Mouse (Mus musculus): ENCODE measurements around the gene Aldh3b1. TPM values are rescaled to one million over a fixed set of nuclear protein-coding genes. Genes with fewer than 3 reads are reported as not detected.
A peak's percentile ranks its signal among the peaks of the same experiment; 100 is the strongest.

The Aldh3b1 gene
- polyA plus RNA-seq, 1 experiment from 2014 or later = 1.1 TPM

DNA sequence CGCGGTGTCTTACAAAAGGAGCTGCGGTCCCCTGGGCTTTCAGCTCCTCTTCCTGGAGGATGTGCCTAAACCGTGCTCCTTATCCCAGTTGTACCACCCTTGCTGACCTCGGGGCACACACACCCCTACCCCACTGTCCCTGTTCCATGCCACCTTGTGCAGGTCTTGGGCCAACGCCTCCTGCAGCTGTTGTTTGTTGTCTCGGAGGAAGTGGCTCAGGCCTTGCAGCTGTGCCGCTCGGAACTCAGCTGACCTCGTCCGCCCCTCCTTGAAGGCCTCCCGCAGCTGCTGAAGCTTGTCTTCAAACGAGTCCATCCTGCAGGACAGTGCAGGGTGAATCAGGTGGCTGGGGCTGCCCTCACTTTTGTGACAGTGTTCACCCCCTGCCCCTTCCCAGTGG, 6.0 kb downstream of the Aldh3b1 start:
- Histone ChIP-seq H3K27me3 (no peaks in the 10 kb centered on the region), H3K9ac (no peak overlapping the region), H3K4me1 (no peaks in the 10 kb centered on the region), H3K4me3 (no peak overlapping the region), H3K4me2 (no peak overlapping the region), H3K27ac (no peak overlapping the region), H3K36me3 (ENCODE audit: poor library complexity, severe bottlenecking) (no peaks in the 10 kb centered on the region), H3K9me3 (replicated peaks) (no peaks in the 10 kb centered on the region)
- ATAC-seq = no peak
- WGBS = 67% methylated on average over 13 of the region's 13 CpGs

- no peaks in the 10 kb centered on the region for H3K9me3 ChIP-seq (replicated peaks)
- no peaks in the 10 kb centered on the region for H3K4me1 ChIP-seq
- H3K4me2 ChIP-seq = no peak overlapping the region
- no peak overlapping the region for H3K27ac ChIP-seq
- no peaks in the 10 kb centered on the region for H3K27me3 ChIP-seq
- 52% methylated on average over 10 of the region's 10 CpGs for WGBS
- no peaks in the 10 kb centered on the region for H3K36me3 ChIP-seq (ENCODE audit: poor library complexity, severe bottlenecking)
- ATAC-seq = no peak
- no peak overlapping the region for H3K4me3 ChIP-seq
- H3K9ac ChIP-seq = no peak overlapping the region
Observed at GRCm38 (mm10) chr19:3922661-3923371, 6.8 kb downstream of the Aldh3b1 start.

- Histone ChIP-seq H3K27ac (no peak overlapping the region), H3K27me3 (no peaks in the 10 kb centered on the region)
Observed at GRCm38 (mm10) chr19:3919928-3920327, 9.7 kb downstream of the Aldh3b1 start.

GRCm38 (mm10) chr19:3916727-3917126, 12.9 kb downstream of the Aldh3b1 start:
- no peak overlapping the region for H3K4me3 ChIP-seq
- peaks cover 14% of the 10 kb centered on the region for H3K4me1 ChIP-seq
- no peaks in the 10 kb centered on the region for H3K36me3 ChIP-seq (ENCODE audit: poor library complexity, severe bottlenecking)
- H3K27ac ChIP-seq = no peak overlapping the region
- no peaks in the 10 kb centered on the region for H3K9me3 ChIP-seq (replicated peaks)
- WGBS = 81% methylated on average over 11 of the region's 11 CpGs
- no peaks in the 10 kb centered on the region for H3K27me3 ChIP-seq
- no peak overlapping the region for H3K9ac ChIP-seq
- no peak for ATAC-seq
- no peak overlapping the region for H3K4me2 ChIP-seq

More at GRCm38 (mm10) chr19:3919928-3920327, 9.7 kb downstream of the Aldh3b1 start:
- Histone ChIP-seq H3K9ac (no peak overlapping the region), H3K36me3 (ENCODE audit: poor library complexity, severe bottlenecking) (no peaks in the 10 kb centered on the region), H3K4me2 (no peak overlapping the region), H3K9me3 (replicated peaks) (no peaks in the 10 kb centered on the region), H3K4me3 (no peak overlapping the region), H3K4me1 (no peaks in the 10 kb centered on the region)
- ATAC-seq = no peak

- no peak overlapping the region for H3K4me3 ChIP-seq
- no peak for ATAC-seq
- H3K36me3 ChIP-seq (ENCODE audit: poor library complexity, severe bottlenecking) = peaks cover 18% of the 10 kb centered on the region
- H3K27me3 ChIP-seq = no peaks in the 10 kb centered on the region
- H3K9ac ChIP-seq = no peak overlapping the region
- no peaks in the 10 kb centered on the region for H3K9me3 ChIP-seq (replicated peaks)
- no peak overlapping the region for H3K4me2 ChIP-seq
- peaks cover 19% of the 10 kb centered on the region for H3K4me1 ChIP-seq
- H3K27ac ChIP-seq = no peak overlapping the region
- 95% methylated on average over 5 of the region's 5 CpGs for WGBS
Observed at GRCm38 (mm10) chr19:3914535-3914934, 15.1 kb downstream of the Aldh3b1 start.

- peak overlapping the region; percentile 68 for H3K9ac ChIP-seq
- WGBS = 90% methylated on average over 8 of the region's 8 CpGs
- H3K27me3 ChIP-seq = no peaks in the 10 kb centered on the region
- peaks cover 26% of the 10 kb centered on the region for H3K36me3 ChIP-seq (ENCODE audit: poor library complexity, severe bottlenecking)
- no peak for ATAC-seq
- peak overlapping the region; percentile 59 for H3K4me3 ChIP-seq
- peaks cover 19% of the 10 kb centered on the region for H3K4me1 ChIP-seq
- no peaks in the 10 kb centered on the region for H3K9me3 ChIP-seq (replicated peaks)
- H3K4me2 ChIP-seq = peak overlapping the region; percentile 75
- H3K27ac ChIP-seq = no peak overlapping the region
Observed at GRCm38 (mm10) chr19:3913692-3914091, 15.9 kb downstream of the Aldh3b1 start.

DNA sequence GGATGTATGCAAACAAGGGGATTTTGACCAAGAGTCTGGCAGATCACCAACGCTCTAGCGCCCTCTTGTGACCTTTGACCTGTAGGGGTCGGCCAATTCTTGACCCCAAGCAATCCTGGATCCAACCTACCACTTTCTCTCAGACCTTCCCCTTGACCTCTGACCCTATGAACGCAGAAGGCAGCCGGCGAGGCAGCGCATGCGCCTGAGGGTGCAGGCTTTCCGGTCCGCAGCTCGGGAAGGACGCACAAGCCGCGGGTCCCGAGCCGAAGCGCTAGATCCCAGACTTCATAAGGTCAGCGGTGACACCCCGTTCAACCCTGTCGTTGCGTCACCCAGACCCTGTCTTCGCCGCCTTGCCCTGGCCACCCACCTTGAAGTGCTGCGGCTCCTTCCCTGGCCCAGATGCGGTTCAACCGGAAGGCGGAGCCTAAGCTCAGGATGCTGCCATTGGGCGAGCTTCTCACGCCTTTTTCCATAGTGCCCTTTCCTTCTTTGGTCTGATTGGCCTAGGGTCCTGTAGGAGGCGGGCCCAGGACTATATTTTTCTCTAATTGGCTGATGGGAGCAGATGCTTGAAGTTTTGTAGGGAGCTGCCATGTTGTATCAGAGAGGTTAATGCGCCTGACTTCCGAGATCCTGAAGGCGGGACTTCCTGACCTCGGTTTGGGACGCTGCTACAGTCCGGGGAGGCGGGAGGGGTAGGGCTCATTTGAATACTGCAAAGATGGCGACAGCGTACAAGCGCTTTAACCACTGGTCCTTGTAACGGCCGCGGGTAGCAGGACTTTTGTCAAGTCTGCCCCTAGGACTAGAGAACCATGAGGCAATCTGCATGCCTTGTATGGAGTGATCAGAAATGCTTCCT, 17.0 kb downstream of the Aldh3b1 start, which contains the start of gene Ndufs8:
Ndufs8 (minus strand) TSS at position 438 of the 868 bp plus-strand sequence.
- ATAC-seq = peak; percentile 99
- H3K36me3 ChIP-seq (ENCODE audit: poor library complexity, severe bottlenecking) = peaks cover 37% of the 10 kb centered on the region
- H3K9ac ChIP-seq = peak within 1 kb of the TSS; percentile 68
- peaks cover 19% of the 10 kb centered on the region for H3K4me1 ChIP-seq
- under 1% methylated on average over 43 of the region's 43 CpGs for WGBS
- peak within 1 kb of the TSS; percentile 75 for H3K4me2 ChIP-seq
- peak within 1 kb of the TSS; percentile 48; the same call in 1 of the 2 replicates for H3K27ac ChIP-seq
- H3K4me3 ChIP-seq = peak within 1 kb of the TSS; percentile 59
- no peaks in the 10 kb centered on the region for H3K27me3 ChIP-seq
- H3K9me3 ChIP-seq (replicated peaks) = no peaks in the 10 kb centered on the region

GRCm38 (mm10) chr19:3910206-3910605, 19.4 kb downstream of the Aldh3b1 start:
- ATAC-seq = no peak
- WGBS = 88% methylated on average over 5 of the region's 5 CpGs
- Histone ChIP-seq H3K4me3 (no peak overlapping the region), H3K27ac (no peak overlapping the region), H3K9me3 (replicated peaks) (no peaks in the 10 kb centered on the region), H3K4me1 (peaks cover 35% of the 10 kb centered on the region), H3K36me3 (ENCODE audit: poor library complexity, severe bottlenecking) (peaks cover 37% of the 10 kb centered on the region), H3K4me2 (no peak overlapping the region), H3K9ac (no peak overlapping the region), H3K27me3 (no peaks in the 10 kb centered on the region)

DNA sequence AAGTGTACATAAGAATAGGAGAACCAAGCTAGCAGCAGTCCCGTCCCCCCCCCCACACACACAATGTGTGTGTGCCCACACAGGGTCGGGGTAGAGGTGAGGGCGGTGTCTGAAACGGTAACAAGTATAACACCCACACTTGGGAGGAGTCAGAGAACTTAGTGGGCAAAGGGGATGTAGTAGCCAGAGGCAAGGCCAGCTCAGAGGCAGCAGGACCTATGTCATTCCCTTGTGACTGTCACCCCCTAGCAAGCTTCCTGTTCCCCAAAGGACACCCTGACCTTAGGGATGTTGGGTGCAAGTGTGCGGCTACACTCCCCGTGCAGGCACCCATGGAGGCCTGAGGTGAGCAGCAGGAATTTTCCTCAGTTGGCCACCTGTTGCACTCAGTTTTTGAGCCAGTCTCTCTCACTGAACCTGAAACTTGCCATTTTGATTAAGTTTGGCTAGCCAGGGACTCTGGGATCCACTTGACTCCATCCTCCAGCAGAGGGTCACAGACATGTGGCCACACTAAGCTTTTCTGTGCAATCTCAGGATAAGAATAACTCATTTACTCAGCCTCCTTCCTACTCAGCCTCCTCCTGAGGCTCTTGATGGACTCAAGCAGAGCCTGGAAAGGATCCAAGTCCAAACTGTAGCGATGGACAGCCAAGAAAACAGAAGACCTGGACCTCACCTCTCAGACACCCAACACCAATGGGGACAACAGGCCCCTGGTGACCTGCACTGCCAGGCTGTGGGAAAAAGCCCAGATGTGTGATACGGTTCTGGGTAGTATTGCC, 21.5 kb downstream of the Aldh3b1 start:
- H3K4me1 ChIP-seq = peaks cover 26% of the 10 kb centered on the region
- H3K4me3 ChIP-seq = no peak overlapping the region
- WGBS = 86% methylated on average over 8 of the region's 8 CpGs
- H3K4me2 ChIP-seq = peak overlapping the region; percentile 69; the same call in 1 of the 2 replicates
- no peaks in the 10 kb centered on the region for H3K27me3 ChIP-seq
- no peaks in the 10 kb centered on the region for H3K9me3 ChIP-seq (replicated peaks)
- H3K9ac ChIP-seq = no peak overlapping the region
- no peak for ATAC-seq
- peaks cover 37% of the 10 kb centered on the region for H3K36me3 ChIP-seq (ENCODE audit: poor library complexity, severe bottlenecking)
- H3K27ac ChIP-seq = no peak overlapping the region

DNA sequence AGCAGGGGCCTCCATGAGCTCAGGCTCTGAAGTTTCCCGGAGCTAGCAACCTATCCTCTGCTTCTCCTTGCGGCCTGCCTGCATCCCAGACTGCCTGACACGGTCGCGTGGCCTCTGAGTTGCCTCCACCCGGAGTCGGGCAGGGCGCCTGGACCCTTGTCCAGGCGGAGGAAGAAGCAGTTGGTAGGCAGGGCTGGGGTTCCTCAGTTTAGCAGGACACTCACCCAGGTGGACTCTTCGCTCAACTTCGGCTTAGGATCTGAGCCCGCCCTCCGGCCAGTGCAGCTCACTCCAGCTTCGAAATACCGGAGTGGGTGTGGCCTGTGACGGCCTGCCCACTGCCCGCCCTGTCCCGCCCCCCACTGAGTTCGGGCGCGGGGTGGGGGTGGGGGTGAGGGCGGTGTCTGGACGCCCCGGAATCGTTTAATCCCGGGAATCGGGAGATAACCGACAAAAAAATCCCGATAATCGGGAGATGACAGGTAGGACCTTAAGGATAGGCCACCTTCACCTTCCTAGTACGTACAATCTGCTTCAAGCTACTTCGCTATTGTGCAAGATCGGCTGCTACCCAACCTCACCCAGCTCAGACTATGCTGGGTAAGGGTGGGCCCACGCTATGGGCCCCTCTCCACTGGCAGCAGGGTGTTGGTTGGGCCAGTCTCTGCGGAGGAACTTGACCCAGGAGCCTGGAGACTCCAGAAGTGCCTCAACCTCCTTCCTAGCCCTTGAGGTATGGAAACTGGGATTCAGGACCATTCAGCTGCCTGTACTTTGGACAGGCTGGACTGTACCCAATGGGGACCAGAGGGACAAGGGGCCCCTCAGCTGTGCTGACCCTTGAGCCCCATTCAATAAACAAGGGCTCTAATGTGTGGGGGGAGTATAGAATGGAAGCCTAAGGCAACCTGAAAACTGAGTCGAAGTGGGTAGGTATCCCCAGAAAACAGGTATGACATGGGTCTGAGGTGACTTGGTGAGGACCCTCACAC, 22.5 kb downstream of the Aldh3b1 start, which contains the start of gene Tcirg1:
Tcirg1 (minus strand) TSS at position 339 of the 992 bp plus-strand sequence.
- Histone ChIP-seq H3K4me1 (peaks cover 24% of the 10 kb centered on the region), H3K4me3 (peak within 1 kb of the TSS; percentile 44), H3K27ac (no peak within 1 kb of the TSS), H3K9me3 (replicated peaks) (no peaks in the 10 kb centered on the region), H3K36me3 (ENCODE audit: poor library complexity, severe bottlenecking) (peaks cover 40% of the 10 kb centered on the region), H3K9ac (peak within 1 kb of the TSS; percentile 63), H3K27me3 (no peaks in the 10 kb centered on the region), H3K4me2 (peak within 1 kb of the TSS; percentile 69)
- ATAC-seq = peak; percentile 59; the same call in 1 of the 2 replicates
- 4% methylated on average over 36 of the region's 36 CpGs for WGBS

DNA sequence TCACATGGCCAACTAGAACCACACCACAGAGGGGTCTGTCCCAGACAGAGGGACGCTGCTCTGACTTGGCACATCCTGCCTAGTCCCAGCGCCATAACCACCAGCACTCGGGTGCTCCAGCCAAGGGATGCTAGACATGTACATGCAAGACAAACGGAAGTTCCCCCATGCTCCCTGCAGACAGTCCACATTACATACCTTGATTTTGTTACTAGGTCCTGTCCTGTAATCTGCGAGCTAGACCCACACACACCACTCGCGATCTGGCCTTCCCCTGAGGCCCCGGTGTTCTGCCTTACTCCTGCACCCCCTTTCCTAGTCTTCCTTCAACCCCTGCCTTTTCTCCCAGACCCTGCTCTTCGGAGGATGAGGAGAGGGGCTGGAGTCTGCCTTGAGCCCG, 23.3 kb downstream of the Aldh3b1 start:
- ATAC-seq = no peak

More for the DNA sequence above, 23.3 kb downstream of the Aldh3b1 start:
- 45% methylated on average over 10 of the region's 10 CpGs for WGBS
- Histone ChIP-seq H3K27ac (no peak overlapping the region), H3K4me1 (peaks cover 17% of the 10 kb centered on the region), H3K36me3 (ENCODE audit: poor library complexity, severe bottlenecking) (peaks cover 44% of the 10 kb centered on the region), H3K9me3 (replicated peaks) (no peaks in the 10 kb centered on the region), H3K4me2 (peak overlapping the region; percentile 69), H3K9ac (peak overlapping the region; percentile 63), H3K4me3 (peak overlapping the region; percentile 44), H3K27me3 (no peaks in the 10 kb centered on the region)

All from forebrain, embryonic 13.5 days (tissue).